Mouse (Mus musculus): ENCODE measurements around the gene Trhr2. TPM values are rescaled to one million over a fixed set of nuclear protein-coding genes. Genes with fewer than 3 reads are reported as not detected.

Trhr2 gene
- total RNA-seq (2023), result not detected

GRCm38 (mm10) chr8:122360696-122361416 lies at the start of gene Trhr2:
TSS of gene Trhr2 (minus strand) at chr8:122360746.

GRCm38 (mm10) chr8:122376365-122377231 lies 16.1 kb upstream of the Trhr2 start, which contains the start of gene Zc3h18:
TSS of gene Zc3h18 (plus strand) at chr8:122376609.

Other genes with a start within 250 kb of the Trhr2 start
- gene Zfpm1, start 78.6 kb downstream of the Trhr2 start, total RNA-seq (2023), result 57.1 TPM
- 102 TPM for gene Zc3h18, start 15.9 kb upstream of the Trhr2 start, total RNA-seq (2023)
- gene Il17c, start 61.3 kb upstream of the Trhr2 start, total RNA-seq (2023), result not detected
- gene Cyba, start 72.2 kb upstream of the Trhr2 start, total RNA-seq (2023), result 143 TPM
- 9.9 TPM for gene Mvd, start 82.7 kb upstream of the Trhr2 start, total RNA-seq (2023)
- 1.3 TPM for gene Snai3, start 100.0 kb upstream of the Trhr2 start, total RNA-seq (2023)
- gene Rnf166, start 115.3 kb upstream of the Trhr2 start, total RNA-seq (2023), result 67.6 TPM
- gene Ctu2, start 115.4 kb upstream of the Trhr2 start, total RNA-seq (2023), result 57.6 TPM
- 48.5 TPM for gene Piezo1, start 190.6 kb upstream of the Trhr2 start, total RNA-seq (2023)
- gene Cdt1, start 207.3 kb upstream of the Trhr2 start, total RNA-seq (2023), result 75.8 TPM
- 75.6 TPM for gene Aprt, start 216.2 kb upstream of the Trhr2 start, total RNA-seq (2023)

Measured in CD4-positive naive resting alpha-beta T cell, adult 76 days (primary cell).